Mouse (Mus musculus): Measurements from ENCODE around the gene Ccdc188. TPM values are rescaled to one million over a fixed set of nuclear protein-coding genes. Genes with fewer than 3 reads are reported as not detected.

Ccdc188 gene
- total RNA-seq, 2 experiments from 2014 or later = not detected

DNA sequence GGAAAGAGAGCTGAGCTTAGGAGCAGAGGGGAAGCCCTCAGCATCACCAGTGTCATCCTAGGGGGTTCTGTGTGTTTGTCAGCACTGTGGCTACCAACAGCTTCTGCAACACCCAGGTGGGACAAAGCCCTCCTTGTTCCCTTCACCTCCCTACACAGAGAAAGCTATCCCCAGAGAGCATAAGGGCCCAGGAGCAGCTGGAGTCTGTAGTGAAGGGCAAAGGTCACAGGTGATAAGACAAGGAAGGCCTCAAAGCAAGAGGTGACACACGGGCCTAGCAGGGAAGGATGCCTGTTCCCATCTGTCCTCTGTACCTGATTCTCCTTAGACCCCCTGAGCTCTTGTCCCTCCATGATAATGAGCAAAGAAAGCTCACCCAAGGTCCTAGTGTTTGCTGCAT, 16.1 kb upstream of the Ccdc188 start:
- no peak for DNase-seq (ENCODE audit: low spot score in 2 of 2)

GRCm38 (mm10) chr16:18202061-18202460, 15.6 kb upstream of the Ccdc188 start:
- DNase-seq (ENCODE audit: low spot score in 2 of 2) = no peak

GRCm38 (mm10) chr16:18203430-18204091, 14.1 kb upstream of the Ccdc188 start:
- no peak for DNase-seq (ENCODE audit: low spot score in 2 of 2)

DNA sequence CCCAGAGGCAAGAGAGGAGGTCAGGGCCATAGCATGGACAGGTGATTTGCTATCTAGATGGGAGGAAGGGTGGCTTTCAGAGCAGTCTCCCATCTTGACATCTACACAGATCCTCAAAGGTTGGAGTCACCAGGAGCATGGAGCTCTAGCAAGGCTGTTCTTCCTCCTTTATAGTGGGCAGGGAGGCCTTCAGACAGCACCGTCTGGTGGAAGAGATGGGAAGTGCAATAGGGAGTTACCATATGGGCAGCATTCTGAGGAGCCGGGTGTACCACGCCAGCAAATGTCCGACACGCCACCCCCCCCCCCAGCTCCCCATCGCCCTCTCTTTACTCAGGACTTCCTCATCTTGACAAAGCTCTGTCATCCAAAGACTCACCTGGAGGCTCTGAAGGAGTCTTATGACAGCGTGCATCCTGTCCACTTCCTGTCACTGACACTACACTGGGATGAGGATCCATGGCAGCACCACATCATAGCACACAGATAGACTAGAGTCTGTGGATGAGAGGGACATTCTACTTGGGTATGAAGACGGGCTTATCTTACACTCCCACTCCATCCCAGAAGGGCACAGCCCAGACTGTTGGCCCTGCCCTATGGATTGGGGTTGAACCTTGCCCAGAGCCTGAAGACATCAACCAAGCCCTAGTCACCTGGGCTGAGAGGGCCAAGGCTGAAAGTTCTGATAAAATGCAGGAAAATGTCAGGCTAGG, 6.8 kb upstream of the Ccdc188 start:
- peak in 1 of 2 experiments; percentile 61 for DNase-seq (ENCODE audit: low spot score in 2 of 2)

DNA sequence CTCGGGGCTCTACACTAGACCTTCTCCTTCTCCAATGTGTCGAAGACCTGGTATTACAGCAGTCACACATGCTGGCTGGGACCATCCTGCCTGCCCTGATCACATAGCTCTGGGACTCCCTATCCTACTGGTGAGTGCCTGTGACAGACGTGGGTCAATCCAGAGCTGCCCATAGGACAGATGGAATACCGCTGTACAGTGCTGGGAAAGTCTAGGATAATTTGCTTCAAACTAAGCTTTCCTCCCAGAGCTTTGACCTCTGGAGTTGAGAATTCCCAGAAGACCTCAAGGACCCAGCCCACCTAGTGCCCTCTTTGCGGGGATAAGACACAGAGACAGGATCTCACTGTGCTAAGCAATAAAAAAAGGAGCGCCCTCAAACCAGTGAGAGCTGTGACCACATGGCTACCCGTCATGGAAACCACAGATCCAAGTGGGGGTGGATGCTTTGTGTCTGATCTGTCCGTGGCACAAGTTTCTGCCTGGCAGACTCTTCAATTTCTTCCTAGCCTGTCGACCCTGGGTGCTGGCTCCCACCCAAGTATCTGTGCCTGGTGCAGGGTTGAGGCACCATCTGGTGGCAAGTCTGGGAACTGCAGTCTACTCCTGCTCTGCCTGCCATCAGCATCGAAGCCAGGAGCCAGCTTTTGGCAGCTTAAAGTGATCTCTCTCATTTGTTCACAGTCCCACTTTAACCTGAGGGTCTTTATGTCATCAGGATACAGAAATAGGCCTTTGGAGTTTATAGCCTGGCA, 6.1 kb upstream of the Ccdc188 start:
- peak; percentile 86 to 91 for DNase-seq (ENCODE audit: low spot score in 2 of 2)

GRCm38 (mm10) chr16:18213689-18214088, 4.0 kb upstream of the Ccdc188 start:
- DNase-seq (ENCODE audit: low spot score in 2 of 2) = no peak

DNA sequence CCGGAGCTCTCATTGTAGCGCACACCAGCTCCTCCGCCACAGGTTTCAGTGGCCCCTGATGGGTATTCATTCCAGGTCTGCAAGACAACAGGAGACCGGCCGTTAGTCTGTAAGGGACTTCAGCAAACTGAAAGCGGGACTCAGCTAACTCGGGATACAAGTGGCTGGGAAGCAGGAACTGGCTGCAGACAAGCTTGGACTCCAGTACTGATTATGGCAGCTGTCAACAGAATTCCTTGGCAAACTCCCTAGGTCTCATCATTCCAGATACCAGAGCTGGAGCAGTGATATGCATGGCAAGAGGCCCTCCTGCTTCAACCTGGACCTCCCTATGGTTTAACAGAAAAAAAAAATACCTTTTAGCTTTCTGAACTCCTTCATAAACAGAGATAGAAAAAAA, 2.8 kb upstream of the Ccdc188 start:
- DNase-seq (ENCODE audit: low spot score in 2 of 2) = no peak

DNA sequence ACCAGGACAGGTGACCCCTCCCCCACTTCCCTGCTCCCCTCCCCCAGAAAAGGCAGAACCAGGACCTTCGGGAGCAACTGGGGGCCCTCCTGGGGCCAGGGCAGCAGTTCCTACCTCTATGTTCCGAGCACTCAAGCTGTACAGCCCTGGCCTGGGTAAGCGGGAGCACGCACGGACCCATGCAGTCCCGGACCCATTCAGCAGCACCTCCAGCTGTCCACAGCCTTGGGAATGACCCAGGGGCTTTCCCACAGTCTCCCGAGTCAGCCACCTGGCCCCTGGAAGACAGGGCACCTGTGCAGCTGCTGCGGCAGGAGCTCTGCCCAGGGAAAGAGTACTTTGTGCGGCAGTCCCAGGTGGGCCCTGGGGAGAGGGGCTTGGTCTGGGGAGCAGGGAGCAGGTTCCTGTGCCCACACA, 909 bp downstream of the Ccdc188 start:
- DNase-seq (ENCODE audit: low spot score in 2 of 2) = no peak

DNA sequence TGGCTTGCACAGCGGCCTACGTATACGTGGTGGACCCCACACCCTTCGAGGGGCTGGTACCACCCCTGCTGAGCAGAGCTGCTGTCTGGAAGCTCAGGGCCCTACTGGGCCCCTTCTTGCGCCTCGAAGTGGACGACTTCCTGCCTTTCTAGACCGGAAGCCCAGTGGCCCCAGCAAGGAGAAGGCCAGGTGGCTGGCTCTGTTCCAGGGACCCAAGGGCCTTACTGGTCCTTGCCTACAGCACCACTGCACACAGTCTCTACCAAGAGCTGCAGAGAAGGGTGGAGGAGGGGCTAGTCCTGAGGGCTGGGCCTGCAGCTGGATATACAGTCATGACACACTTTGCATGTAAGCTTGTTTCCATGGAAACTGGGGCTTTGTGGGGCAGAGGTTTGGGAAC, 2.3 kb downstream of the Ccdc188 start:
- DNase-seq (ENCODE audit: low spot score in 2 of 2) = peak in 1 of 2 experiments; percentile 49

- DNase-seq (ENCODE audit: low spot score in 2 of 2) = no peak
Measured at GRCm38 (mm10) chr16:18220856-18221542, 3.3 kb downstream of the Ccdc188 start.

- DNase-seq (ENCODE audit: low spot score in 2 of 2) = no peak
Measured at GRCm38 (mm10) chr16:18221543-18221898, 3.8 kb downstream of the Ccdc188 start.

DNA sequence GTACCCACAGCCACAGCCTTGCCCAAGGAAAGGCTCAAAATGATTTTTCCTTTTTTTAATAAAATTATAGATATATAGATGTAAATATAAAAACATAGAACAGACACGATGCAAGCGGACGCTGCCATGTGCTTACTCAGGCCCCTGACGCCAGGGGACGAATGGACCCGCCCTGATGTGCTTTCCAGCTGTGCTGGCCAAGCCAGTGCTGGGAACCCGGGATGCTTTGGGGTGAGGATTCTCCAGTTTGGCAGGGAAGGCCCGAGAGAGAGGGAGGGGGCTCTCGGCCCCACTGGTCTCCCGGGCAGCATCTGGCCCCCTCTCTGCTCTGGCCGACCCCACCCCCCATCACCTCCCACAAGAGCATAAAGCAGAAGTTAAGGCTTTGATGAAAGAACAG, 4.5 kb downstream of the Ccdc188 start:
- peak in 1 of 2 experiments; percentile 62 for DNase-seq (ENCODE audit: low spot score in 2 of 2)

- DNase-seq (ENCODE audit: low spot score in 2 of 2) = no peak
Measured at GRCm38 (mm10) chr16:18227187-18227586, 9.5 kb downstream of the Ccdc188 start.

GRCm38 (mm10) chr16:18227897-18228422, 10.3 kb downstream of the Ccdc188 start:
- DNase-seq (ENCODE audit: low spot score in 2 of 2) = no peak

GRCm38 (mm10) chr16:18228856-18229255, 11.2 kb downstream of the Ccdc188 start:
- no peak for DNase-seq (ENCODE audit: low spot score in 2 of 2)

DNA sequence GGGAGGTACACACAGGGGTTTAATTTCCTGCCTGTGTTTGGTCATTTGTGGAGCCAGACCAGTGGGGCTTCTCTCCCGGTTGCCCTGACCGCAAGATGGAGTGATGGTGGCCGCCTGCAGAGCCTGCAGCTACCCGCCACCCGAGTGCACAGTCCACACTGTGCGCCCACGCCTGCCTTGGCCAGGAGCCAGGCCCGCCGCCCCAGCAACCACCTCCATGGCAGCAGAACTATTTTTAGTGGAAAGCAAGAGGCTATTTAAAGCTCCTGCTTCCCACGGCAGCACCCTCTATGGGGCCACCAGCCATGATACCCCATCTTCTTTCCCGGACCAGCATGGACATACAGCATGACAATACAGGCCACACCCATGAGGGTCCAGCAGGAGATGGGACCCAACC, 11.9 kb downstream of the Ccdc188 start:
- no peak for DNase-seq (ENCODE audit: low spot score in 2 of 2)

DNA sequence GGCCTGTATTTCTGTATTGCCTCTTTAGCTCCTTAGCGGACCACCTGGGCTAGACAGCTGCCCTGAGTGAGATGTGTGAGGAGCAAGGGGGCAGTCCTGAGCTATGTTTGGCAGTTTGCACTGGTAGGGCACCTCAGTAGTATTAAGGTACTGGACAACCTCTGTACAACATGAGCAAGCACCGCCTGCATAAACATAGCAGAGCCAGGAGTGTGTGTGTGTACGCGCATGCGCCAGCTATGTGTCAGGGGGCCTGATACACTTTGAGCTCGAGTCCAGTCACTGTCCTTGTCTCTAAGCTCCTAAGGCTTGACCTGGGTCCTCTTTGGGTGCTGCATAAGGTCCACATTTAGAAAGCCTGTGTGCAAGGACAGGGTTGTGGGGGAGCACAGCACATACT, 12.9 kb downstream of the Ccdc188 start:
- DNase-seq (ENCODE audit: low spot score in 2 of 2) = no peak

GRCm38 (mm10) chr16:18231047-18231446, 13.4 kb downstream of the Ccdc188 start:
- no peak for DNase-seq (ENCODE audit: low spot score in 2 of 2)

DNA sequence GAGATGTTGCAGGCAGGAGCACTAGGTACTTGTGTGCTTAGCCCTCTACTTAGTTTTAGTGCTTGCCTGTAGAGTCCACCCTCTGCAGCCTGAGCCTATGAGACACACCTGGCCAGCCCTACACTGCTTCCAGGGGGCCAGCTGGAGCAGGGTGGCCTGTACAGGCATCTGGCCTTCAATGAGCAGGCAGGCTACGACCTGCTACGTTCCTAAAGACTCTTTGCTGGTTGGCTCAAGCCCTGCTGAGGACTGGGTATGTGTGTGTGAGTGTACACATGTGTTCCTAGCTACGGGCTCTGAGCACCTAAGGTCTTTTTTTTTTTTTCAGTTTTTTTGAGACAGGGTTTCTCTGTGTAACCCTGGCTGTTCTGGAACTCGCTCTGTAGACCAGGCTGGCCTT, 13.8 kb downstream of the Ccdc188 start:
- peak in 1 of 2 experiments; percentile 7 for DNase-seq (ENCODE audit: low spot score in 2 of 2)

DNA sequence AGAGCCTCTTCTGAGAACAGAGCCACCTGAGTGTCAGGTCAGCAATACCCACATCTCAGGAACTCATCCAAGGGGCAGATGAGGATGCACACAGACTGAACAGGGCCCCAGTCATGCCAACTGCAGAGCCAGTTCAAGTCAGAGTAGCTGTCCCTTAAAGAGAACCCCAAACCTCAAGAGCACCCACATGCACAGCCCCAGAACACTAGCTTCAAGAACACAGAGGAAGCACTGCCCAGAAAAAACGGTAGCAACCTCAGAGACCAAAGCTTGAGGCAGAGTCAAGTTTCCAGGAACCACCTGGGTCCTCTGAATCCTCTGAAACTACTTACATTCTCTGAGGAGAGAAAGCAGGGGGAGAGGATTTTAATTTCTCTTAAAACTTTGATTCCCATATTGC, 15.8 kb downstream of the Ccdc188 start:
- no peak for DNase-seq (ENCODE audit: low spot score in 2 of 2)

GRCm38 (mm10) chr16:18233919-18234670, 16.4 kb downstream of the Ccdc188 start:
- DNase-seq (ENCODE audit: low spot score in 2 of 2) = peak in 1 of 2 experiments; percentile 8

All from gastrocnemius, postnatal 4 days (tissue).